Mouse (Mus musculus) liver, embryonic 14.5 days (tissue): ENCODE measurements around the gene Mif. TPM values are rescaled to one million over a fixed set of nuclear protein-coding genes. Genes with fewer than 3 reads are reported as not detected.
"Not testable (repeated sequence)": the region's sequence is repeated elsewhere in the genome, so short reads cannot be mapped to it uniquely, and the experiment has no call there.

Experiments used
- ATAC-seq: fragments of 200-750 bp; cut with Nextera tagmentation; 2 replicates; pipeline ENCODE4 v1.8.0; 2017; ENCODE audit warnings: moderate number of reproducible peaks, mild to moderate bottlenecking, moderate library complexity; ENCODE audit not compliant: insufficient read depth
- DNase-seq, 3 experiments: peaks; one replicate each; pipeline ENCODE4 v3.0.0-alpha.2; 2012 to 2013; ENCODE audit warnings: low read depth in 3 of 3, low spot score in 3 of 3
- H3K27ac ChIP-seq: fragments of 300-500 bp; sonication (generic); 2 replicates; pipeline ENCODE4 v1.5.1; 2014; ENCODE audit warnings: moderate library complexity, mild to moderate bottlenecking, control low read depth, inconsistent platforms
- H3K27me3 ChIP-seq: fragments of 300-500 bp; sonication (generic); 2 replicates; pipeline ENCODE4 v1.6.1; 2014; ENCODE audit warnings: mild to moderate bottlenecking, low read length, moderate library complexity; ENCODE audit not compliant: control insufficient read depth, insufficient read depth
- H3K36me3 ChIP-seq: fragments of 300-500 bp; sonication (generic); replicated peaks from 2 replicates; pipeline ENCODE4 v1.6.1; 2014; ENCODE audit warnings: low read depth; ENCODE audit not compliant: control insufficient read depth, insufficient read depth
- H3K4me1 ChIP-seq, 2 experiments: fragments of 200-500 bp in 1 of 2; fragments of 300-500 bp in 1 of 2; sonication (generic) in 1 of 2; replicated peaks; 2 replicates each; pipeline ENCODE4 v1.6.1; 2012 to 2014; ENCODE audit warnings: antibody characterized with exemption in 1 of 2, inconsistent platforms in 1 of 2, low read length in 1 of 2; ENCODE audit not compliant: control insufficient read depth in 2 of 2, insufficient read depth in 2 of 2
- H3K4me2 ChIP-seq: fragments of 300-500 bp; sonication (generic); 2 replicates; pipeline ENCODE4 v1.6.1; 2014; ENCODE audit warnings: low read depth, mild to moderate bottlenecking, control low read depth, moderate library complexity
- H3K4me3 ChIP-seq, 2 experiments: fragments of 200-500 bp in 1 of 2; fragments of 300-500 bp in 1 of 2; sonication (generic) in 1 of 2; 2 replicates each; pipeline ENCODE4 v1.5.1; 2012 to 2014; ENCODE audit warnings: low read depth in 2 of 2, low read length in 2 of 2, mild to moderate bottlenecking in 2 of 2, control low read depth in 1 of 2, inconsistent platforms in 1 of 2, moderate library complexity in 1 of 2; ENCODE audit not compliant: insufficient read depth in 1 of 2
- H3K9ac ChIP-seq: fragments of 300-500 bp; sonication (generic); replicated peaks from 2 replicates; pipeline ENCODE4 v1.6.1; 2014; ENCODE audit warnings: mild to moderate bottlenecking, control low read depth, moderate library complexity
- H3K9me3 ChIP-seq: fragments of 300-500 bp; sonication (generic); 2 replicates; pipeline ENCODE4 v1.6.1; 2016; ENCODE audit warnings: low read length, mixed read lengths; ENCODE audit not compliant: control insufficient read depth
- CTCF ChIP-seq: IDR thresholded peaks from 2 replicates; pipeline ENCODE4 v1.5.1; 2016; ENCODE audit warnings: antibody characterized with exemption, low read depth, control low read depth
- EP300 ChIP-seq: IDR thresholded peaks from 2 replicates; pipeline ENCODE4 v1.6.1; 2016; ENCODE audit warnings: antibody characterized with exemption, low read depth
- WGBS: fragments of 180-500 bp; shearing (Covaris S2); extraction: QIAGEN DNeasy Blood & Tissue Kit; methylation state at CpG from one replicate; pipeline ENCODE4 v1.1.7; 2014; ENCODE audit not compliant: insufficient replicate concordance; 5-methylcytosine and 5-hydroxymethylcytosine counted together
- polyA plus RNA-seq, 2 experiments: library from polyadenylated mRNA; depleted of rRNA in 1 of 2; stranded (reverse) in 1 of 2; unstranded in 1 of 2; fragments of >200 nt; fragmentation: Nextera tagmentation in 1 of 2; extraction: Ambion mirVana in 1 of 2; gene quantifications; 2 replicates each; pipeline versions ENCODE4 v1.2.1 to v1.2.3; 2012 to 2014

Mif gene
- polyA plus RNA-seq, 2 experiments = 755 to 879 TPM

DNA sequence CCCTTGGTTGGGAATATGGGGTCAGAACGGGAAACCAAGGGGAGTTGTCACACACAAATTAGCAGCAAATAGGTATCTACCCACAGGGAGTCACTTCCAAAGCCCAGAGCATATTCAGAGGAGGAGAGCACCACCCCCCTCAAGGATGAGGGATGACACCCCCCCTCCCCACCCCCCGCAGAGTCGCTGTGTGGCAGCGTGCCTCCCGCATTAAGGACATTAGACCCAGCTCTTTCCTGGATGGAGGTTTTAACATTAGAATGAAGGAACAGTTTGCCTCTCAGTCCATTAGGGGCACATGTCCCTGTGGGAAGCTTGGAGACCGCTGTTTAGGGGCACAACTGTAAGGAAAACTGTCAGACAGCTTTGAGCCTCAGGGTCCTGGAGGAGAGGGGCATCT is 9.0 kb downstream of the Mif start:
- Histone ChIP-seq H3K4me3 (no peak overlapping the region), H3K36me3 (no peaks in the 10 kb centered on the region), H3K27ac (no peak overlapping the region), H3K4me2 (no peak overlapping the region), H3K4me1 (peaks cover 6 to 7% of the 10 kb centered on the region in 2 experiments), H3K9me3 (no peaks in the 10 kb centered on the region), H3K27me3 (no peaks in the 10 kb centered on the region), H3K9ac (no peak overlapping the region)
- DNase-seq = no peak
- ATAC-seq = no peak
- TF ChIP-seq EP300 (no peak), CTCF (no peak)
- WGBS = 23% methylated on average over 6 of the region's 6 CpGs

DNA sequence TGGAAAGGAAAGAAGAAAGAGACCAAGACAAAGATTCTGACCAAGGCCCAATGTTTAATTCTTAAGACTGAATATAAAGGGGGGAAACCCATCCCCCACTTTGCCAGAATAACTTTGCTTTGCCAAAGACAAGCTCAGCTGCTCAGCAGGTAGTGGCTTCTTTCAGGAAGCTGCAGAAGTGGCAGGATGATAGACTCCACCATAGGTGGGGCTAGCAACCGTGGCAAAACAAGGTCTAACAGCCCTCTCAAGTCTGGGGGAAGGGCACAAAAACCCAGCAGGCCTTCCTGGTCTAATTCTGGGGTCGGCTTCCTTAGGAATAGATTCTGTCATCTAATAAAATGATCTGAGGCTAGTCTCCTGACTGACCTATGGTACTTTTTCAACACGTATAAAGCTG is 11.7 kb downstream of the Mif start:
- H3K36me3 ChIP-seq = no peaks in the 10 kb centered on the region
- H3K4me1 ChIP-seq = peaks cover 24 to 25% of the 10 kb centered on the region in 2 experiments
- H3K4me3 ChIP-seq = no peak overlapping the region
- no peak overlapping the region for H3K27ac ChIP-seq
- H3K9ac ChIP-seq = no peak overlapping the region
- TF ChIP-seq CTCF = no peak
- H3K27me3 ChIP-seq = no peaks in the 10 kb centered on the region
- no peaks in the 10 kb centered on the region for H3K9me3 ChIP-seq
- no peak overlapping the region for H3K4me2 ChIP-seq
- no peak for DNase-seq
- WGBS = 32% methylated on average over 3 of the region's 3 CpGs
- no peak for ATAC-seq

DNA sequence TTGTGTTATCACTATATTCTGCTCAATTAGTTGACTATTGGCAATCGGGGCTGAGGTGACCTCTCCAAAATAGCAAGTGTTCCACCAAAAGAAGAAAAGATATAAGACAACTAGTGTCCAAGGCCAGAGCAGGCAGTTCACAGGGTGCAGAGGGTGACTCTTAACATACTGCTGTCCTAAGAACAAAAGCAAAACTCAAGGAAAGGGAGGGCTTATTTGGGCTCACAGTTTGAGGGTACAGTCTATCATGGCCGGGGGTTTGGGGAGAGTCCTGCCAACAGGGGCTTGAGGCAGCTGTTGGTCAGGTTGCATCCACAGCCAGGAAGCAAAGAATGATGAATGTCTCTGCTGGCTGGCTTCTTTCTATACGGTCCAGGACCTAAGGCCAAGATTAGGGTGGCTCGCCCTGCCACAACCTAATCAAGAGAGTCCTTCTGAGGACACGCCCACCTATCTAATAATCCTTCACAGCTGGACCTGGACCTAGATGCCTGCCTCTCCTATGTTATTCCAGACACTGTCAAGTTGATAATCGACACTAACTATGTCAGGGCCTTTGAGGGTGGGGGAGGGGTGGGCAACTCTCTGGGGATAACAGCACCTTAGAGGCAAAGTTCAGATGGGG is 14.6 kb downstream of the Mif start:
- Histone ChIP-seq H3K36me3 (no peaks in the 10 kb centered on the region), H3K4me3 (no peak overlapping the region), H3K27me3 (no peaks in the 10 kb centered on the region), H3K9ac (peak overlapping the region; percentile 48), H3K9me3 (no peaks in the 10 kb centered on the region), H3K4me1 (peaks cover 24 to 25% of the 10 kb centered on the region in 2 experiments), H3K4me2 (peak overlapping the region; percentile 60), H3K27ac (peak overlapping the region; percentile 65)
- WGBS = 30% methylated on average over 6 of the region's 6 CpGs
- TF ChIP-seq EP300 (peak; percentile 71), CTCF (no peak)
- ATAC-seq (peak; percentile 100), DNase-seq (peak; percentile 69 to 79 (median 77))

DNA sequence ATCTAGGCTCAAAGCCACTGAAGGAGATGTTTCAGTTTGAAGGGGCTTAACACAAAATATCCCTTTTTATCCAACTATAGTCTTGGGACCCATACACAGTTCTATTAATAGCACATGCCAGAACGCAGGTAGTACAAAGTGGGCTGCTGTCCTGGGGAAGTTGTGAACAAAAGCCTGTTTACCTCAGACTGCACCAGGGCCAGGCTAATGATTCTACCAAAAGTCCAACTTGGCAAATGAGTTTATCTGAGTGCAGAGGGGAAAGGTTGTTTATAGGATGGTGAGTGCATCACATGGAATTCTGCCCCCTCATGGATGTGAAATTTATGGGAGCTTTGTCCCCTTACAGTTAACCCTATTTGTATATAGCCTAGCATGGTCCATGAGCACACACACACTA is 15.2 kb downstream of the Mif start:
- no peaks in the 10 kb centered on the region for H3K27me3 ChIP-seq

GRCm38 (mm10) chr10:75843898-75844297 is 16.1 kb downstream of the Mif start:
- DNase-seq, ATAC-seq: not testable (repeated sequence)

More for the DNA sequence above, 15.2 kb downstream of the Mif start:
- no peak for TF ChIP-seq EP300
- no peak for TF ChIP-seq CTCF
- DNase-seq (no peak), ATAC-seq (no peak)
- WGBS = 64% methylated on average over 1 of the region's 1 CpGs
- H3K4me1 ChIP-seq = peaks cover 24 to 25% of the 10 kb centered on the region in 2 experiments
- H3K4me3 ChIP-seq = no peak overlapping the region
- no peaks in the 10 kb centered on the region for H3K9me3 ChIP-seq
- peak overlapping the region; percentile 60 for H3K4me2 ChIP-seq
- H3K36me3 ChIP-seq = no peaks in the 10 kb centered on the region
- peak overlapping the region; percentile 48 for H3K9ac ChIP-seq
- peak overlapping the region; percentile 65 for H3K27ac ChIP-seq

More at GRCm38 (mm10) chr10:75843898-75844297, 16.1 kb downstream of the Mif start:
- peaks cover 24 to 25% of the 10 kb centered on the region in 2 experiments for H3K4me1 ChIP-seq
- 64% methylated on average over 6 of the region's 6 CpGs for WGBS
- H3K9ac ChIP-seq, H3K9me3 ChIP-seq, H3K27me3 ChIP-seq, H3K4me3 ChIP-seq, H3K36me3 ChIP-seq, H3K27ac ChIP-seq, H3K4me2 ChIP-seq: not testable (repeated sequence)
